Mouse (Mus musculus) ES-Bruce4 (cell line): ENCODE results near the gene Ccnf. TPM values are rescaled to one million over a fixed set of nuclear protein-coding genes. Genes with fewer than 3 reads are reported as not detected.

ENCODE experiments used
- H3K27ac ChIP-seq: 2 replicates; pipeline ENCODE4 v1.5.1; 2012; ENCODE audit warnings: low read length, inconsistent platforms; ENCODE audit not compliant: insufficient read depth
- H3K27me3 ChIP-seq: 2 replicates; pipeline ENCODE4 v1.6.1; 2012; ENCODE audit warnings: mild to moderate bottlenecking, low read length, inconsistent platforms; ENCODE audit not compliant: control insufficient read depth, poor library complexity, insufficient read depth, severe bottlenecking
- H3K36me3 ChIP-seq: 2 replicates; pipeline ENCODE4 v1.6.1; 2012; ENCODE audit warnings: inconsistent platforms, mild to moderate bottlenecking, low read length, moderate library complexity; ENCODE audit not compliant: control insufficient read depth, poor library complexity, insufficient read depth, severe bottlenecking
- H3K4me1 ChIP-seq: one replicate; pipeline ENCODE4 v1.8.1; 2011; ENCODE audit warnings: low read length; ENCODE audit not compliant: control insufficient read depth, insufficient read depth
- H3K4me3 ChIP-seq: 2 replicates; pipeline ENCODE4 v1.5.1; 2011; ENCODE audit warnings: low read depth, mild to moderate bottlenecking, low read length
- H3K9ac ChIP-seq: 2 replicates; pipeline ENCODE4 v1.6.1; 2012; ENCODE audit warnings: low read depth, mild to moderate bottlenecking, inconsistent platforms; ENCODE audit not compliant: poor library complexity, severe bottlenecking
- H3K9me3 ChIP-seq: replicated peaks from 2 replicates; pipeline ENCODE4 v1.6.1; 2012; ENCODE audit warnings: mild to moderate bottlenecking, low read length, inconsistent platforms; ENCODE audit not compliant: control insufficient read depth, poor library complexity, insufficient read depth, severe bottlenecking
- CTCF ChIP-seq: IDR thresholded peaks from one replicate; pipeline ENCODE4 v1.8.1; 2011; ENCODE audit warnings: low read depth, low read length
- EP300 ChIP-seq: IDR thresholded peaks from 2 replicates; pipeline ENCODE4 v1.6.1; 2011; ENCODE audit warnings: low read depth, low read length; ENCODE audit not compliant: insufficient read depth
- POLR2A ChIP-seq: IDR thresholded peaks from one replicate; pipeline ENCODE4 v1.8.1; 2011; ENCODE audit warnings: low read length; ENCODE audit not compliant: insufficient read depth
- polyA plus RNA-seq: library from polyadenylated mRNA; stranded (reverse); fragments of >200 nt; gene quantifications from 2 replicates; pipeline ENCODE4 v1.2.4, GENCODE M21; 2011; ENCODE audit warnings: low read depth; ENCODE audit not compliant: missing spikeins, insufficient read depth, insufficient read length

Gene Ccnf
- polyA plus RNA-seq = 133 and 151 TPM in 2 replicates

- H3K9ac ChIP-seq = peak within 1 kb of the TSS; percentile 98
- no peaks in the 10 kb centered on the region for H3K4me1 ChIP-seq
- peak within 1 kb of the TSS; percentile 81 for H3K27ac ChIP-seq
- no peaks in the 10 kb centered on the region for H3K27me3 ChIP-seq
- H3K4me3 ChIP-seq = peak within 1 kb of the TSS; percentile 100
- peak; percentile 37 for TF ChIP-seq POLR2A
- TF ChIP-seq EP300 = no peak; the same call in 1 of the 2 replicates
- peaks cover 26% of the 10 kb centered on the region for H3K36me3 ChIP-seq
- no peaks in the 10 kb centered on the region for H3K9me3 ChIP-seq
These were observed at the start of gene Ccnf for GRCm38 (mm10) chr17:24251320-24252069. Gene Ccnf, minus strand, starts transcription at chr17:24251484.

- no peak for TF ChIP-seq POLR2A
- no peak for TF ChIP-seq EP300
- no peak for TF ChIP-seq CTCF
- Histone ChIP-seq H3K4me3 (no peak overlapping the region), H3K4me1 (no peaks in the 10 kb centered on the region), H3K9me3 (no peaks in the 10 kb centered on the region), H3K36me3 (no peaks in the 10 kb centered on the region), H3K27me3 (no peaks in the 10 kb centered on the region), H3K9ac (no peak overlapping the region), H3K27ac (no peak overlapping the region)
These were observed 49.4 kb upstream of the Ccnf start for GRCm38 (mm10) chr17:24300651-24301050.

GRCm38 (mm10) chr17:24289338-24289737 is 38.1 kb upstream of the Ccnf start:
- no peaks in the 10 kb centered on the region for H3K4me1 ChIP-seq
- H3K27ac ChIP-seq = no peak overlapping the region
- H3K4me3 ChIP-seq = no peak overlapping the region
- no peaks in the 10 kb centered on the region for H3K27me3 ChIP-seq
- H3K9ac ChIP-seq = no peak overlapping the region
- H3K9me3 ChIP-seq = no peaks in the 10 kb centered on the region
- TF ChIP-seq POLR2A (no peak), CTCF (no peak), EP300 (no peak)
- H3K36me3 ChIP-seq = no peaks in the 10 kb centered on the region

GRCm38 (mm10) chr17:24288477-24288876 is 37.2 kb upstream of the Ccnf start:
- no peaks in the 10 kb centered on the region for H3K36me3 ChIP-seq
- no peaks in the 10 kb centered on the region for H3K9me3 ChIP-seq
- H3K4me1 ChIP-seq = no peaks in the 10 kb centered on the region
- TF ChIP-seq CTCF (no peak), EP300 (no peak), POLR2A (no peak)
- H3K27ac ChIP-seq = no peak overlapping the region
- no peak overlapping the region for H3K4me3 ChIP-seq
- H3K9ac ChIP-seq = no peak overlapping the region
- H3K27me3 ChIP-seq = no peaks in the 10 kb centered on the region

GRCm38 (mm10) chr17:24285680-24286079 is 34.4 kb upstream of the Ccnf start:
- Histone ChIP-seq H3K4me3 (no peak overlapping the region), H3K9me3 (no peaks in the 10 kb centered on the region), H3K9ac (no peak overlapping the region), H3K36me3 (no peaks in the 10 kb centered on the region), H3K27ac (no peak overlapping the region), H3K27me3 (no peaks in the 10 kb centered on the region), H3K4me1 (no peaks in the 10 kb centered on the region)
- TF ChIP-seq POLR2A (no peak), CTCF (no peak), EP300 (no peak)

- TF ChIP-seq POLR2A = no peak
- no peak for TF ChIP-seq CTCF
- TF ChIP-seq EP300 = no peak
- Histone ChIP-seq H3K27me3 (no peaks in the 10 kb centered on the region), H3K36me3 (no peaks in the 10 kb centered on the region), H3K9ac (no peak overlapping the region), H3K27ac (no peak overlapping the region), H3K4me1 (no peaks in the 10 kb centered on the region), H3K4me3 (no peak overlapping the region), H3K9me3 (no peaks in the 10 kb centered on the region)
These were observed 32.1 kb upstream of the Ccnf start for GRCm38 (mm10) chr17:24283266-24283818.
